Mouse (Mus musculus) adipose tissue, adult 10 weeks (tissue): Measurements from ENCODE around the gene Tsr1. TPM values are rescaled to one million over a fixed set of nuclear protein-coding genes. Genes with fewer than 3 reads are reported as not detected.

Experiments
- polyA plus RNA-seq: library from polyadenylated mRNA; stranded (reverse); fragments of 350-450 nt; fragmentation: Illumina TruSeq; extraction: RNeasy Lipid Tissue Mini Kit (QIAGEN cat#74804); gene quantifications from one replicate; pipeline ENCODE4 v1.2.3, GENCODE M21; 2014; ENCODE audit warnings: low read depth, low replicate concordance

Gene Tsr1
- 20.3 TPM for polyA plus RNA-seq

GRCm38 (mm10) chr11:74897678-74898516, at the start of gene Tsr1:
Gene Tsr1, plus strand, starts transcription at chr11:74898071.

GRCm38 (mm10) chr11:74896901-74897677, 782 bp upstream of the Tsr1 start, which contains the start of gene Sgsm2:
Gene Sgsm2, minus strand, starts transcription at chr11:74897060.

GRCm38 (mm10) chr11:74925577-74926387, 27.9 kb downstream of the Tsr1 start, which contains the start of the genes Smg6 and Srr:
Gene Smg6, plus strand, starts transcription at chr11:74925823.
Gene Srr, minus strand, starts transcription at chr11:74925948.

Other genes with a start within 250 kb of the Tsr1 start
- 66.1 TPM for gene Cluh, start 248.6 kb upstream of the Tsr1 start, polyA plus RNA-seq
- 63.9 TPM for gene Pafah1b1, start 173.4 kb upstream of the Tsr1 start, polyA plus RNA-seq
- gene Mettl16, start 127.2 kb upstream of the Tsr1 start, polyA plus RNA-seq: 15.0 TPM
- 19.1 TPM for gene Mnt, start 67.2 kb upstream of the Tsr1 start, polyA plus RNA-seq
- gene Sgsm2, start 1.0 kb upstream of the Tsr1 start, polyA plus RNA-seq: 24.0 TPM
- 24.4 TPM for gene Smg6, start 27.8 kb downstream of the Tsr1 start, polyA plus RNA-seq
- gene Srr, start 27.9 kb downstream of the Tsr1 start, polyA plus RNA-seq: 35.6 TPM